Mouse (Mus musculus) cerebellum, adult 2 months (tissue): Measurements from ENCODE around the gene Prmt1. TPM values are rescaled to one million over a fixed set of nuclear protein-coding genes. Genes with fewer than 3 reads are reported as not detected.
A peak's percentile ranks its signal among the peaks of the same experiment; 100 is the strongest.

Source experiments
- DNase-seq, 2 experiments: peaks; one replicate each; pipeline ENCODE4 v3.0.0; 2021
- H3K27ac ChIP-seq: fragments of 200-500 bp; 2 replicates; pipeline ENCODE4 v1.5.1; 2012; ENCODE audit warnings: low read length, control low read depth, inconsistent platforms; ENCODE audit not compliant: insufficient read depth
- H3K27me3 ChIP-seq: fragments of 200-500 bp; 2 replicates; pipeline ENCODE4 v1.6.1; 2012; ENCODE audit warnings: inconsistent platforms, mild to moderate bottlenecking, low read length, moderate library complexity; ENCODE audit not compliant: control insufficient read depth, insufficient read depth
- H3K4me1 ChIP-seq: fragments of 200-500 bp; 2 replicates; pipeline ENCODE4 v1.6.1; 2011; ENCODE audit warnings: low read length; ENCODE audit not compliant: control insufficient read depth, insufficient read depth
- H3K4me3 ChIP-seq: fragments of 200-500 bp; replicated peaks from 2 replicates; pipeline ENCODE3; 2011; ENCODE audit warnings: mild to moderate bottlenecking, low read depth, low read length, control low read depth; ENCODE audit not compliant: insufficient read depth
- CTCF ChIP-seq: fragments of 200-500 bp; IDR thresholded peaks from 2 replicates; pipeline ENCODE4 v1.5.1; 2011; ENCODE audit warnings: low read depth, mild to moderate bottlenecking, control low read depth, low read length, moderate library complexity, borderline replicate concordance; ENCODE audit not compliant: insufficient read depth
- POLR2A ChIP-seq: fragments of 200-500 bp; IDR thresholded peaks from 2 replicates; pipeline ENCODE4 v1.6.1; 2011; ENCODE audit warnings: low read length, control low read depth, borderline replicate concordance; ENCODE audit not compliant: insufficient read depth
- WGBS: fragments of 180-500 bp; shearing (Covaris S2); methylation state at CpG from one replicate; pipeline ENCODE4 v1.1.7; 2018; 5-methylcytosine and 5-hydroxymethylcytosine counted together
- polyA plus RNA-seq: library from polyadenylated mRNA; depleted of rRNA; stranded (reverse); fragments of >200 nt; gene quantifications from 2 replicates; pipeline ENCODE4 v1.2.3, GENCODE M21; 2012

Gene Prmt1
- polyA plus RNA-seq, 1 experiment, result 227 TPM

- H3K4me1 ChIP-seq, result peaks cover 15% of the 10 kb centered on the region
- H3K27me3 ChIP-seq, result no peaks in the 10 kb centered on the region
- WGBS, result 4% methylated on average over 36 of the region's 36 CpGs
- H3K4me3 ChIP-seq, result peak overlapping the region; percentile 44
- H3K27ac ChIP-seq, result no peak overlapping the region
- DNase-seq, result peak; percentile 79 to 87
- TF ChIP-seq CTCF, result no peak
- no peak for TF ChIP-seq POLR2A
Observed at GRCm38 (mm10) chr7:44970231-44970691, 16.1 kb downstream of the Prmt1 start.

GRCm38 (mm10) chr7:44966638-44967037 is 19.7 kb downstream of the Prmt1 start:
- 80% methylated on average over 15 of the region's 15 CpGs for WGBS
- no peak for DNase-seq
- Histone ChIP-seq H3K4me3 (no peak overlapping the region), H3K27me3 (no peaks in the 10 kb centered on the region), H3K4me1 (peaks cover 5% of the 10 kb centered on the region), H3K27ac (no peak overlapping the region)
- TF ChIP-seq POLR2A, result no peak
- no peak for TF ChIP-seq CTCF

- Histone ChIP-seq H3K27me3 (no peaks in the 10 kb centered on the region), H3K4me3 (no peak overlapping the region), H3K4me1 (no peaks in the 10 kb centered on the region; the same call in 1 of the 2 replicates), H3K27ac (no peak overlapping the region)
- TF ChIP-seq POLR2A, result no peak
- TF ChIP-seq CTCF, result no peak
- 61% methylated on average over 7 of the region's 7 CpGs for WGBS
- no peak for DNase-seq
Observed at GRCm38 (mm10) chr7:44965975-44966374, 20.4 kb downstream of the Prmt1 start.

- H3K4me3 ChIP-seq, result no peak overlapping the region
- DNase-seq, result no peak
- no peak for TF ChIP-seq POLR2A
- TF ChIP-seq CTCF, result no peak
- 91% methylated on average over 13 of the region's 13 CpGs for WGBS
- no peak overlapping the region for H3K27ac ChIP-seq
- H3K27me3 ChIP-seq, result no peaks in the 10 kb centered on the region
- no peaks in the 10 kb centered on the region for H3K4me1 ChIP-seq
Observed at GRCm38 (mm10) chr7:44964990-44965389, 21.4 kb downstream of the Prmt1 start.

- no peak for TF ChIP-seq CTCF
- no peak for TF ChIP-seq POLR2A
- H3K4me1 ChIP-seq, result no peaks in the 10 kb centered on the region
- no peak overlapping the region for H3K4me3 ChIP-seq
- H3K27me3 ChIP-seq, result no peaks in the 10 kb centered on the region
- WGBS, result 91% methylated on average over 5 of the region's 5 CpGs
- no peak for DNase-seq
- no peak overlapping the region for H3K27ac ChIP-seq
Observed at GRCm38 (mm10) chr7:44962831-44963230, 23.5 kb downstream of the Prmt1 start.

- no peaks in the 10 kb centered on the region for H3K27me3 ChIP-seq
- 80% methylated on average over 8 of the region's 8 CpGs for whole genome bisulfite sequencing
- no peak overlapping the region for H3K27ac ChIP-seq
- H3K4me1 ChIP-seq, result no peaks in the 10 kb centered on the region
- no peak for DNase-seq
- no peak overlapping the region for H3K4me3 ChIP-seq
- TF ChIP-seq CTCF (no peak), POLR2A (no peak)
Observed at GRCm38 (mm10) chr7:44962337-44962736, 24.0 kb downstream of the Prmt1 start.

GRCm38 (mm10) chr7:44960512-44960910 is 25.9 kb downstream of the Prmt1 start:
- TF ChIP-seq CTCF, result no peak
- H3K4me1 ChIP-seq, result no peaks in the 10 kb centered on the region
- H3K27ac ChIP-seq, result no peak overlapping the region
- 91% methylated on average over 13 of the region's 13 CpGs for WGBS
- no peak overlapping the region for H3K4me3 ChIP-seq
- H3K27me3 ChIP-seq, result no peaks in the 10 kb centered on the region
- DNase-seq, result no peak

- DNase-seq, result no peak
- no peaks in the 10 kb centered on the region for H3K27me3 ChIP-seq
- 69% methylated on average over 10 of the region's 10 CpGs for WGBS
- H3K4me3 ChIP-seq, result no peak overlapping the region
- H3K27ac ChIP-seq, result no peak overlapping the region
- no peaks in the 10 kb centered on the region for H3K4me1 ChIP-seq
- TF ChIP-seq POLR2A (no peak), CTCF (no peak)
Observed at GRCm38 (mm10) chr7:44959874-44960511, 26.4 kb downstream of the Prmt1 start.

GRCm38 (mm10) chr7:44959281-44959680 is 27.1 kb downstream of the Prmt1 start:
- no peaks in the 10 kb centered on the region for H3K4me1 ChIP-seq
- no peak for DNase-seq
- H3K27me3 ChIP-seq, result no peaks in the 10 kb centered on the region
- H3K27ac ChIP-seq, result no peak overlapping the region
- H3K4me3 ChIP-seq, result no peak overlapping the region
- TF ChIP-seq POLR2A (no peak), CTCF (no peak)
- 86% methylated on average over 8 of the region's 8 CpGs for WGBS
